Mouse (Mus musculus) testis, adult 2 months (tissue): ENCODE data around the gene Dnajb7. TPM values are rescaled to one million over a fixed set of nuclear protein-coding genes. Genes with fewer than 3 reads are reported as not detected.

Source experiments
- H3K27ac ChIP-seq: fragments of 200-500 bp; 2 replicates; pipeline ENCODE4 v1.5.1; 2012; ENCODE audit warnings: low read depth, low read length; ENCODE audit not compliant: control insufficient read depth, insufficient read depth
- H3K27me3 ChIP-seq: fragments of 200-500 bp; 2 replicates; pipeline ENCODE4 v1.6.1; 2012; ENCODE audit warnings: mild to moderate bottlenecking, low read length, moderate library complexity; ENCODE audit not compliant: control insufficient read depth, insufficient read depth
- H3K36me3 ChIP-seq: fragments of 200-500 bp; 2 replicates; pipeline ENCODE4 v1.6.1; 2012; ENCODE audit warnings: mild to moderate bottlenecking, low read length; ENCODE audit not compliant: control insufficient read depth, insufficient read depth
- H3K4me1 ChIP-seq: fragments of 200-500 bp; 2 replicates; pipeline ENCODE4 v1.6.1; 2012; ENCODE audit warnings: low read length; ENCODE audit not compliant: control insufficient read depth, insufficient read depth
- H3K4me3 ChIP-seq: fragments of 200-500 bp; 2 replicates; pipeline ENCODE4 v1.5.1; 2012; ENCODE audit warnings: low read depth, mild to moderate bottlenecking, low read length, moderate library complexity, mixed read lengths; ENCODE audit not compliant: control insufficient read depth
- CTCF ChIP-seq: fragments of 200-500 bp; IDR thresholded peaks from 2 replicates; pipeline ENCODE4 v1.5.1; 2012; ENCODE audit warnings: low read depth, mild to moderate bottlenecking, inconsistent platforms, low read length, moderate library complexity; ENCODE audit not compliant: control insufficient read depth, insufficient read depth, insufficient replicate concordance
- POLR2A ChIP-seq: fragments of 200-500 bp; IDR thresholded peaks from 2 replicates; pipeline ENCODE4 v1.6.1; 2012; ENCODE audit warnings: low read depth, mild to moderate bottlenecking, inconsistent platforms, low read length, moderate library complexity; ENCODE audit not compliant: control insufficient read depth
- polyA plus RNA-seq: library from polyadenylated mRNA; depleted of rRNA; stranded (reverse); fragments of >200 nt; gene quantifications from 2 replicates; pipeline ENCODE4 v1.2.3, GENCODE M21; 2012

The Dnajb7 gene
- polyA plus RNA-seq, 1 experiment, result 75.2 TPM

- no peaks in the 10 kb centered on the region; the same call in none of the 2 replicates for H3K36me3 ChIP-seq
- no peak overlapping the region for H3K27ac ChIP-seq
- no peak for TF ChIP-seq POLR2A
- TF ChIP-seq CTCF, result no peak
- no peaks in the 10 kb centered on the region for H3K27me3 ChIP-seq
- H3K4me3 ChIP-seq, result no peak overlapping the region
- no peaks in the 10 kb centered on the region; the same call in 1 of the 2 replicates for H3K4me1 ChIP-seq
These were observed 13.7 kb downstream of the Dnajb7 start for GRCm38 (mm10) chr15:81394211-81394915.

GRCm38 (mm10) chr15:81392997-81393396 is 15.1 kb downstream of the Dnajb7 start:
- no peaks in the 10 kb centered on the region; the same call in none of the 2 replicates for H3K36me3 ChIP-seq
- H3K27me3 ChIP-seq, result no peaks in the 10 kb centered on the region
- H3K27ac ChIP-seq, result no peak overlapping the region
- no peak overlapping the region for H3K4me3 ChIP-seq
- TF ChIP-seq CTCF, result no peak
- TF ChIP-seq POLR2A, result no peak
- no peaks in the 10 kb centered on the region; the same call in 1 of the 2 replicates for H3K4me1 ChIP-seq

DNA sequence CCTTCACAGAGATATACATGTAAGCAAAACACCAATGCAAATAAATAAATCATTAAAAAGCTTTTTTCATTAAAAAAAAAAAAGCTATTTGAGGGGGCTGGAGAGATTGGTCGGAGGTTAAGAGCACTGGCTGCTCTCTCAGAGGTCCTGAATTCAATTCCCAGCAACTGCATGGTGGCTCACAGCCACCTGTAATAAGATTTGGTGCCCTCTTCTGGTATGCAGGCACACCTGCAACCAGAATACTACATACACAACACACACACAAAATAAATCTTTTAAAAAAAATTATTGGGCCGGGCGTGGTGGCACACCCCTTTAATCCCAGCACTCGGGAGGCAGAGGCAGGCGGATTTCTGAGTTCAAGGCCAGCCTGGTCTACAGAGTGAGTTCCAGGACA is 21.8 kb downstream of the Dnajb7 start:
- Histone ChIP-seq H3K36me3 (no peaks in the 10 kb centered on the region; the same call in none of the 2 replicates), H3K4me3 (no peak overlapping the region), H3K4me1 (no peaks in the 10 kb centered on the region), H3K27ac (no peak overlapping the region), H3K27me3 (no peaks in the 10 kb centered on the region)
- TF ChIP-seq CTCF (no peak), POLR2A (no peak)

- no peaks in the 10 kb centered on the region for H3K27me3 ChIP-seq
- no peak overlapping the region for H3K27ac ChIP-seq
- peaks cover 3% of the 10 kb centered on the region for H3K36me3 ChIP-seq
- H3K4me3 ChIP-seq, result no peak overlapping the region
- no peaks in the 10 kb centered on the region for H3K4me1 ChIP-seq
- TF ChIP-seq CTCF (no peak), POLR2A (no peak)
These were observed 29.3 kb downstream of the Dnajb7 start for GRCm38 (mm10) chr15:81378845-81379244.

DNA sequence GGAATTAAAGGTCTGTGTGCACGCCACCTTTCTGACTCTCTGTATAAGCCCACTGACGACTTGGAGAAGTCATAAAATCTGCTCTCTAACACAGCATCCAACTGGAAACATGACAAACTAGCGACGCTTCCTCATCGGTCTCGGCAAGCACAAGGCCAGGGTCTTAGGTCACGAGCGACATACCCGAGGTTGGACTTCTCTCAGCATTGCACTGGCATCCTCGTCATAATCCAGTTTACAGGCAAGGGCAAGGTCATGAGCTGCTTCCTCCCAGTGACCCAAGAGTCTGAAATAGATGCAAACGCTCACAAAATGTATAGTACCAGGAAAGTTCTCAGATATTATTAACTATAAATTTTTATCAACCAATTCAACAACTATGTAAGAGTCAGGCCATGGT is 33.5 kb downstream of the Dnajb7 start:
- no peaks in the 10 kb centered on the region for H3K27me3 ChIP-seq
- H3K4me3 ChIP-seq, result no peak overlapping the region
- no peak overlapping the region for H3K27ac ChIP-seq
- peaks cover 3% of the 10 kb centered on the region for H3K36me3 ChIP-seq
- H3K4me1 ChIP-seq, result no peaks in the 10 kb centered on the region
- TF ChIP-seq POLR2A (no peak), CTCF (no peak)

DNA sequence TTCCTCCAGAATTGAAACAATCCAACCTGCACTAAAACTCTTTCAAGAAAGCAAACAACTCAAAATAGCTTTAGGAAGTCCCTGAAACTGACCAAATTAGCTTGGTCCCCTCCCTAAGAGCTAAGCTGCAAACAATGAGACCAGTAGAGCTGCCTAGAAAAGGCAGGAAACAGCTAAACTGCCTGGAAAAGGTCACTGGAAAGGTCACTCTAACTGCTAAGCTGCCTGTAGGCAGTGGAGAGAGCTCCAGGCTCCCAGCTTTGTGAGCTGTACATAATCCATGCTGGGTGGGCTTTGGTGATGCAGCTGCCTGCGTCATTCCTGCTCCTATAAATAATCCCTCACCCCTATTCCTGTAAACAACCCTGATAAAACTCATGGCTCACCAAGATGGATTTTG is 37.7 kb downstream of the Dnajb7 start:
- Histone ChIP-seq H3K27ac (no peak overlapping the region), H3K27me3 (no peaks in the 10 kb centered on the region), H3K36me3 (peaks cover 1% of the 10 kb centered on the region), H3K4me1 (no peaks in the 10 kb centered on the region), H3K4me3 (no peak overlapping the region)
- TF ChIP-seq POLR2A, result no peak
- no peak for TF ChIP-seq CTCF

- H3K36me3 ChIP-seq, result peaks cover 3% of the 10 kb centered on the region
- TF ChIP-seq CTCF (no peak), POLR2A (no peak)
- H3K4me1 ChIP-seq, result no peaks in the 10 kb centered on the region
- no peaks in the 10 kb centered on the region for H3K27me3 ChIP-seq
- H3K27ac ChIP-seq, result no peak overlapping the region
- no peak overlapping the region for H3K4me3 ChIP-seq
These were observed 39.5 kb downstream of the Dnajb7 start for GRCm38 (mm10) chr15:81368601-81369000.

- no peak for TF ChIP-seq POLR2A
- no peak for TF ChIP-seq CTCF
- H3K27ac ChIP-seq, result no peak overlapping the region
- no peak overlapping the region for H3K4me3 ChIP-seq
- no peaks in the 10 kb centered on the region; the same call in 1 of the 2 replicates for H3K4me1 ChIP-seq
- H3K36me3 ChIP-seq, result peaks cover 3% of the 10 kb centered on the region
- H3K27me3 ChIP-seq, result no peaks in the 10 kb centered on the region
These were observed 41.9 kb downstream of the Dnajb7 start for GRCm38 (mm10) chr15:81366241-81366640.
